Mouse (Mus musculus): ENCODE data around the gene Sec24b. TPM values are rescaled to one million over a fixed set of nuclear protein-coding genes. Genes with fewer than 3 reads are reported as not detected.

Sec24b gene
- polyA plus RNA-seq, 1 experiment from 2014 or later: 7.6 TPM

DNA sequence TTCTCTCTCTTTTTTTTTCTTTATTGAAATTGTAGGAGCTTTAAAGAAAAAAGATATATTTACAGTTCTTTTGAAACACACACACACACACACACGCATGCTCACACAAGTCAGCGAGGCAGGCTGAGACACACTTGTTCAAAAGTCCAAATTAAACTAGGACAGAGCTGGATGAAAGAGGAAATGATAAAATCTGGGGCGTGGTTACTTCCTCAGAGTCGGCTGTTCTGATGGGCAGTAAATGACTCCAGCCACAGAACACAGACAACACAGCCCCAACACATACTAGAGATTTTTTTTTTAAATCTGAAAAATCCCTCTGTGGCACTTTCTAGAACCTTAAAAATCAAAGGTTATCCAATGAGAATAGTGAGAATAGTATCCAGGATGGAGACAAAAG, 117.5 kb downstream of the Sec24b start:
- no peak overlapping the region for H3K9ac ChIP-seq
- H3K4me2 ChIP-seq: no peak overlapping the region
- WGBS (ENCODE audit: insufficient replicate concordance): 18% methylated on average over 4 of the region's 4 CpGs
- H3K4me3 ChIP-seq (replicated peaks): no peak overlapping the region
- ATAC-seq (ENCODE audit: low read depth) (no peak), DNase-seq (no peak)
- no peaks in the 10 kb centered on the region for H3K9me3 ChIP-seq (replicated peaks)
- H3K27me3 ChIP-seq: no peaks in the 10 kb centered on the region
- peaks cover 22% of the 10 kb centered on the region for H3K4me1 ChIP-seq (replicated peaks)
- no peaks in the 10 kb centered on the region for H3K36me3 ChIP-seq
- H3K27ac ChIP-seq: no peak overlapping the region

- peaks cover 11% of the 10 kb centered on the region for H3K4me1 ChIP-seq (replicated peaks)
- no peak overlapping the region for H3K27ac ChIP-seq
- no peak overlapping the region for H3K4me3 ChIP-seq (replicated peaks)
- DNase-seq: no peak
- no peak overlapping the region for H3K4me2 ChIP-seq
- no peak for ATAC-seq (ENCODE audit: low read depth)
- 81% methylated on average over 1 of the region's 1 CpGs for WGBS (ENCODE audit: insufficient replicate concordance)
- H3K9ac ChIP-seq: no peak overlapping the region
- H3K36me3 ChIP-seq: no peaks in the 10 kb centered on the region
- no peaks in the 10 kb centered on the region for H3K9me3 ChIP-seq (replicated peaks)
- no peaks in the 10 kb centered on the region for H3K27me3 ChIP-seq
Measured at GRCm38 (mm10) chr3:129941291-129941690, 120.1 kb downstream of the Sec24b start.

DNA sequence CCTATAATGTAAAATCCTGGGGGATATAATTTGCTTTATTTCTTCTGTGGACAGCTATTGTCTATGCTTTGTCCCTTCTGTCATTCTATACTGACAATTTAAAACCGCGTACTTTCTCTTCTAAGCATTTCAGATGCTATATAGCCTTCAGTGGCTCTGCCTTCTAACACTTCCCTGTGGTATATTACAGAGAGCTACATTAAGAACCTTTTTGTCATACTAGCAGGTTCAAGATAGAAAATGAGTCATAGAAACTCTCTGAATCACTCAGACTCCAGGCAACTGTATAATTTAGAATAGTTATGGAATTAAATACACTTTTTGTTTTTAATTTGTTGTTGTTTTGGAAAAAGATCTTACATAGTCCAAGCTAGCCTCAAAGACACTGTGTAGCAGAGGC, 120.6 kb downstream of the Sec24b start:
- no peaks in the 10 kb centered on the region for H3K27me3 ChIP-seq
- no peak overlapping the region for H3K4me3 ChIP-seq (replicated peaks)
- H3K36me3 ChIP-seq: no peaks in the 10 kb centered on the region
- H3K9me3 ChIP-seq (replicated peaks): no peaks in the 10 kb centered on the region
- no peak overlapping the region for H3K4me2 ChIP-seq
- no peak overlapping the region for H3K27ac ChIP-seq
- no peak overlapping the region for H3K9ac ChIP-seq
- DNase-seq: no peak
- ATAC-seq (ENCODE audit: low read depth): no peak
- 88% methylated on average over 2 of the region's 2 CpGs for WGBS (ENCODE audit: insufficient replicate concordance)
- H3K4me1 ChIP-seq (replicated peaks): peaks cover 6% of the 10 kb centered on the region

DNA sequence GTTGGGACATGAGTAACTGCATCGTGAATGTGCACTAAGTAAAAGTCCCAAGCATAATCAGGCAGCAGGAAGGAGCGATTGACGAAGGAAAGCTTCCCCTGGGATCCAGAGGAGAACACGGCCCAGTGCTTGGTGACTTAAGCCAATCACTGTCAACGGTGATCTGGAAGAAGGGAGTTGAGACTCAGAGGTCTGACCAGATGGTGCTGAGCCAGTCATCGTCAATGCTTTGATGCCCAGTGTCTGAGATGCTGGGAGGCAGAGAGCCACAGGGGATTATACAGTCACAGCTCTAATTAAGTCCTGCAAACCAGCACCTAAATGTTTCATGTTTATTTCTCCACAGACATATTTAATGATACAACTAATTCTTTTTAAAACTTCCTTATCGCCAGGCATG, 122.3 kb downstream of the Sec24b start:
- H3K4me2 ChIP-seq: no peak overlapping the region
- 0 out of 2 replicates have a peak, but pooled peaks cover 3% of the 10 kb centered on the region for H3K4me1 ChIP-seq (replicated peaks)
- ATAC-seq (ENCODE audit: low read depth) (no peak), DNase-seq (no peak)
- no peaks in the 10 kb centered on the region for H3K27me3 ChIP-seq
- H3K27ac ChIP-seq: no peak overlapping the region
- WGBS (ENCODE audit: insufficient replicate concordance): 58% methylated on average over 7 of the region's 7 CpGs
- H3K9me3 ChIP-seq (replicated peaks): no peaks in the 10 kb centered on the region
- H3K4me3 ChIP-seq (replicated peaks): no peak overlapping the region
- H3K9ac ChIP-seq: no peak overlapping the region
- no peaks in the 10 kb centered on the region for H3K36me3 ChIP-seq

DNA sequence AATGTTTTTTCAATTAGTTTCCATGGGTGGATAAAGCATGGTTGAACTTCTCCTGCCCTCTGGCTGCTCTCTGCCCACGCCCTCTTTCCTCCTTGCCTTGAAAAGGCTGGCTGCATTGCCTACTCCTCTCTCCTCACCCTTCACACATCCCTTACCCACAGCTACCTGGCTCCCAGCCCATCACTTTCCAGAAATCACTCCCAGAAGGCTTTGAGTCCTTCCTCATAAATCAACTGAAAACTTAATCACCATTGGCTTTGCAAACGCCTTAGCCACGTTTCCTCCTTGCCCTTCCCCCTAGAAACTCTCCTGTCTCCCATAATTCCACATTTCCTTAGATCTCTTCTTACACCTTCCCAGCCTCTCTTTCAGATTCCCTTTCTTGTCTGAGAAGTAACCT, 123.5 kb downstream of the Sec24b start:
- Histone ChIP-seq H3K27me3 (no peaks in the 10 kb centered on the region), H3K4me2 (no peak overlapping the region), H3K9ac (no peak overlapping the region), H3K4me3 (replicated peaks) (no peak overlapping the region), H3K27ac (no peak overlapping the region), H3K9me3 (replicated peaks) (no peaks in the 10 kb centered on the region), H3K36me3 (no peaks in the 10 kb centered on the region), H3K4me1 (replicated peaks) (no peaks in the 10 kb centered on the region)
- DNase-seq (no peak), ATAC-seq (ENCODE audit: low read depth) (no peak)
- WGBS (ENCODE audit: insufficient replicate concordance): 52% methylated on average over 3 of the region's 3 CpGs

- H3K9me3 ChIP-seq (replicated peaks): no peaks in the 10 kb centered on the region
- no peaks in the 10 kb centered on the region for H3K27me3 ChIP-seq
- no peak overlapping the region for H3K27ac ChIP-seq
- no peaks in the 10 kb centered on the region for H3K4me1 ChIP-seq (replicated peaks)
- DNase-seq (no peak), ATAC-seq (ENCODE audit: low read depth) (no peak)
- no peak overlapping the region for H3K4me3 ChIP-seq (replicated peaks)
- 48% methylated on average over 9 of the region's 9 CpGs for WGBS (ENCODE audit: insufficient replicate concordance)
- no peak overlapping the region for H3K9ac ChIP-seq
- H3K4me2 ChIP-seq: no peak overlapping the region
- H3K36me3 ChIP-seq: no peaks in the 10 kb centered on the region
Measured at GRCm38 (mm10) chr3:129936561-129936960, 124.8 kb downstream of the Sec24b start.

Other genes with a start within 250 kb of the Sec24b start
- 0.03 and 0.12 TPM in 2 replicates for gene Rrh, start 239.0 kb downstream of the Sec24b start, polyA plus RNA-seq (2015; fragmentation: Nextera tagmentation; extraction: Ambion mirVana)
- gene Gar1, start 230.2 kb downstream of the Sec24b start, polyA plus RNA-seq (2015; fragmentation: Nextera tagmentation; extraction: Ambion mirVana): 64.9 and 69.0 TPM in 2 replicates
- 112 and 141 TPM in 2 replicates for gene Cfi, start 225.7 kb downstream of the Sec24b start, polyA plus RNA-seq (2015; fragmentation: Nextera tagmentation; extraction: Ambion mirVana)
- 88.8 and 96.7 TPM in 2 replicates for gene Pla2g12a, start 182.9 kb downstream of the Sec24b start, polyA plus RNA-seq (2015; fragmentation: Nextera tagmentation; extraction: Ambion mirVana)
- gene Casp6, start 160.1 kb downstream of the Sec24b start, polyA plus RNA-seq (2015; fragmentation: Nextera tagmentation; extraction: Ambion mirVana): 38.4 and 43.5 TPM in 2 replicates
- 10.0 and 10.9 TPM in 2 replicates for gene Mcub, start 91.3 kb downstream of the Sec24b start, polyA plus RNA-seq (2015; fragmentation: Nextera tagmentation; extraction: Ambion mirVana)
- gene Col25a1, start 69.9 kb upstream of the Sec24b start, polyA plus RNA-seq (2015; fragmentation: Nextera tagmentation; extraction: Ambion mirVana): 1.3 and 1.7 TPM in 2 replicates